Mouse (Mus musculus): Measurements from ENCODE around the gene Mrpl32. TPM values are rescaled to one million over a fixed set of nuclear protein-coding genes. Genes with fewer than 3 reads are reported as not detected.

Mrpl32 gene
- 118 TPM in 2 replicates for polyA plus RNA-seq (2015; fragmentation: Nextera tagmentation; extraction: Ambion mirVana)

DNA sequence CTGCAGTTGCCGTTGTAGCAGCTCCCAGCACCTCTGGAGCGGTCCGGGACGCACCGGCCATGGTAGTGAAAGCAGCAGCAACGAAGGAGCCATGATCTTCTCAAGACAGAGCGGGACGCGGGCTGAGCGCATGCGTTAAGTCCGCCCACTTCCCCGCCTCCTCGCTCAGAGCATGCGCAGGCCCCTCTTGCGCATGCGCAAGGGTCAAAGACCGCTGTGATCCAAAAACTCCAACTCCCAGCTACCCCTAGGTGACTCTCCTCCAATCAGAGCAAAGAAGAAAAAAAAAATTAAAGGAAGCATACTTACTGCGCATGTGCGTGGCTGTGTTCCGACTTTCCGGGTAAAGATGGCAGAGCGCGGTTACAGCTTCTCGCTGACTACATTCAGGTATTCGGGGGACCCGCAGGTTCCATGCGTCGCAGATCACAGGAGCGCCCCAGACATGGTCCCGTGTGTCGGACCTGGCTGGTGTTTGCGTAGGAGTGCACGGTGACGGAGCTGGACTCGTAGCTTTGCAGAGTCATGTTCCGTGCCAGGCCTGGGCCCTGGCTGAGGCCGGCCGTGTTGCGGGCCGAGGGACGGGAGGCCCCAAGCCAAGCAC is at the start of gene Mrpl32, which contains the start of gene Psma2:
Mrpl32 (minus strand) TSS at position 240 of the 604 bp plus-strand sequence.
Psma2 (plus strand) TSS at position 315 of the 604 bp plus-strand sequence.
- Histone ChIP-seq H3K27ac (peak within 1 kb of the TSS; percentile 58; the same call in 1 of the 2 replicates), H3K36me3 (peaks cover 35% of the 10 kb centered on the region), H3K9ac (peak within 1 kb of the TSS; percentile 95), H3K4me3 (peak within 1 kb of the TSS; percentile 97), H3K4me1 (0 out of 2 replicates have a peak, but pooled peaks cover 6% of the 10 kb centered on the region), H3K9me3 (no peaks in the 10 kb centered on the region), H3K27me3 (no peaks in the 10 kb centered on the region), H3K4me2 (replicated peaks) (peak within 1 kb of the TSS; percentile 71)
- WGBS, result 0% methylated on average over 42 of the region's 42 CpGs
- ATAC-seq (ENCODE audit: low FRiP score, low read depth), result peak; percentile 99

DNA sequence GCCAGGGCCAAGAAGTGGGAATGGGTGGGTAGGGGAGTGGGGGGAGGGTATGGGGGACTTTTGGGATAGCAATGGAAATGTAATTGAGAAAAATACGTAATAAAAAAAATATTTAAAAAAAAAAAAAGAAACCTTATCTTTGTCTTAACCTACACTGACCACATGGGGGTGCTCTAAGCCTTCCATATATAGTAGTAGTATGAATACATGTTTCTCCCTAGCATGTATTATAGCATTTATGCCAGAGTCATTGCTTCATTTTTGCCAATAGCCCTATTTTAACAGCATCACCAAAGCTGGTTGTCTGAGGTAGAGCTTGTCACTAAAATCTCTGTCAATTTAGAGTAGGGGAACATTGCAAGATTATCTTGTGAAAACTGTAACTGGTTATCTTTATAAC is 36.3 kb upstream of the Mrpl32 start:
- 19% methylated on average over 1 of the region's 1 CpGs for WGBS
- H3K4me3 ChIP-seq, result no peak overlapping the region
- no peak overlapping the region for H3K9ac ChIP-seq
- no peaks in the 10 kb centered on the region for H3K9me3 ChIP-seq
- no peak for ATAC-seq (ENCODE audit: low FRiP score, low read depth)
- no peak overlapping the region for H3K4me2 ChIP-seq (replicated peaks)
- no peaks in the 10 kb centered on the region for H3K27me3 ChIP-seq
- no peaks in the 10 kb centered on the region; the same call in 1 of the 2 replicates for H3K36me3 ChIP-seq
- no peaks in the 10 kb centered on the region for H3K4me1 ChIP-seq
- H3K27ac ChIP-seq, result no peak overlapping the region

- peaks cover 29% of the 10 kb centered on the region for H3K36me3 ChIP-seq
- H3K9ac ChIP-seq, result no peak overlapping the region
- H3K9me3 ChIP-seq, result no peaks in the 10 kb centered on the region
- H3K4me3 ChIP-seq, result no peak overlapping the region
- H3K4me2 ChIP-seq (replicated peaks), result no peak overlapping the region
- H3K27me3 ChIP-seq, result no peaks in the 10 kb centered on the region
- no peak for ATAC-seq (ENCODE audit: low FRiP score, low read depth)
- 46% methylated on average over 1 of the region's 1 CpGs for WGBS
- H3K27ac ChIP-seq, result no peak overlapping the region
- H3K4me1 ChIP-seq, result no peaks in the 10 kb centered on the region
Observed at GRCm38 (mm10) chr13:14639998-14640397, 27.0 kb upstream of the Mrpl32 start.

- ATAC-seq (ENCODE audit: low FRiP score, low read depth), result peak; percentile 96
- Histone ChIP-seq H3K4me3 (peak within 1 kb of the TSS; percentile 67), H3K9ac (peak within 1 kb of the TSS; percentile 76), H3K9me3 (no peaks in the 10 kb centered on the region), H3K36me3 (peaks cover 27% of the 10 kb centered on the region), H3K27me3 (no peaks in the 10 kb centered on the region), H3K27ac (peak within 1 kb of the TSS; percentile 77), H3K4me1 (peaks cover 10% of the 10 kb centered on the region), H3K4me2 (replicated peaks) (peak within 1 kb of the TSS; percentile 65)
- WGBS, result under 1% methylated on average over 29 of the region's 29 CpGs
Observed at GRCm38 (mm10) chr13:14629726-14630641, 17.0 kb upstream of the Mrpl32 start, which contains the start of gene AW209491. Gene AW209491 (plus strand): TSS chr13:14630154.

GRCm38 (mm10) chr13:14618724-14619123 is 5.8 kb upstream of the Mrpl32 start:
- peaks cover 58% of the 10 kb centered on the region for H3K36me3 ChIP-seq
- 45% methylated on average over 2 of the region's 2 CpGs for WGBS
- no peak; the same call in 1 of the 2 replicates for ATAC-seq (ENCODE audit: low FRiP score, low read depth)
- no peak overlapping the region for H3K9ac ChIP-seq
- no peaks in the 10 kb centered on the region for H3K27me3 ChIP-seq
- H3K4me3 ChIP-seq, result no peak overlapping the region
- H3K27ac ChIP-seq, result no peak overlapping the region
- H3K4me1 ChIP-seq, result no peaks in the 10 kb centered on the region
- H3K9me3 ChIP-seq, result no peaks in the 10 kb centered on the region
- no peak overlapping the region for H3K4me2 ChIP-seq (replicated peaks)

DNA sequence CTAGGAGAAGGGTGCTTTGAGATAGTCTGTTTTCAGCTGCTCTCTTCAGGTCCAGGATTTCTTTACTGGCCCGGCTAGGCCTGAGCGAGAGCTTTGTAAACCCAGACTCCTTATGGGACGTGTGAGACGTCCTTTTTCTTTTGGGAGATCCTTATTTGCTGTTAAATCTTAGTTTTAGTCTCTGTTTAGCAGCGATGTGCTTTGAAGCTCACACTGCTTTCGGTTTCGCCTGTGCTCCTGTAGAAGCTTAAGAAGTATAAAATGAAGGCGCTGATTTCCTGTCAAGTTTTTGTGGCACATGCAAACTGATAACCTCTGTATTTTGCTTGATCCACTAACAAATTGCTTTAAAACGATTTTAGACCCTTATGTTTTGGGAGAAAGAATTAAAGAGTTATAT is 588 bp upstream of the Mrpl32 start:
- Histone ChIP-seq H3K27me3 (no peaks in the 10 kb centered on the region), H3K4me2 (replicated peaks) (peak overlapping the region; percentile 71), H3K9ac (peak overlapping the region; percentile 95), H3K36me3 (peaks cover 36% of the 10 kb centered on the region), H3K27ac (0 out of 2 replicates have a peak overlapping the region, but pooled peaks have one; percentile 58), H3K4me3 (peak overlapping the region; percentile 97), H3K9me3 (no peaks in the 10 kb centered on the region), H3K4me1 (0 out of 2 replicates have a peak, but pooled peaks cover 6% of the 10 kb centered on the region)
- under 1% methylated on average over 9 of the region's 9 CpGs for WGBS
- no peak for ATAC-seq (ENCODE audit: low FRiP score, low read depth)

DNA sequence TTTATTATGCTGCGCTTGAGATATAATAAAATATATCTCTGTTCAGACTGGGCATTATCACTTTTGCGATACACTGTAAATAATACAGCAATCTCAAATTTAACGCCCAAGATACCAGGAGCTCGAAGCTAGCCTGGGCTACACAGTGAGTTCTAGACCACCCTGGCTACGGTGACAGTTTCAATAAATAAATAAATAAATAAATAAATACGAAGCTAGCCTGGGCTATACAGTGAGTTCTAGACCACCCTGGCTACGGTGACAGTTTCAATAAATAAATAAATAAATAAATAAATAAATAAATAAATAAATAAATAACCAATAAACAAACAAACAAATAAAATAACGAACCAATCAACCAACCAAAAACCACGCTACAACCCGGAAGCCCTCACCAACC is 502 bp downstream of the Mrpl32 start:
- 8% methylated on average over 10 of the region's 10 CpGs for WGBS
- Histone ChIP-seq H3K4me1 (0 out of 2 replicates have a peak, but pooled peaks cover 6% of the 10 kb centered on the region), H3K4me2 (replicated peaks) (peak overlapping the region; percentile 62), H3K4me3 (peak overlapping the region; percentile 97), H3K9me3 (no peaks in the 10 kb centered on the region), H3K36me3 (peaks cover 29% of the 10 kb centered on the region), H3K27ac (peak overlapping the region; percentile 58; the same call in 1 of the 2 replicates), H3K27me3 (no peaks in the 10 kb centered on the region), H3K9ac (peak overlapping the region; percentile 83)
- peak; percentile 64 for ATAC-seq (ENCODE audit: low FRiP score, low read depth)

GRCm38 (mm10) chr13:14607616-14608015 is 5.3 kb downstream of the Mrpl32 start:
- no peaks in the 10 kb centered on the region for H3K9me3 ChIP-seq
- no peak overlapping the region for H3K27ac ChIP-seq
- H3K9ac ChIP-seq, result no peak overlapping the region
- ATAC-seq (ENCODE audit: low FRiP score, low read depth), result no peak
- H3K4me3 ChIP-seq, result no peak overlapping the region
- 0 out of 2 replicates have a peak, but pooled peaks cover 6% of the 10 kb centered on the region for H3K4me1 ChIP-seq
- H3K36me3 ChIP-seq, result peaks cover 19% of the 10 kb centered on the region
- H3K27me3 ChIP-seq, result no peaks in the 10 kb centered on the region
- H3K4me2 ChIP-seq (replicated peaks), result no peak overlapping the region

DNA sequence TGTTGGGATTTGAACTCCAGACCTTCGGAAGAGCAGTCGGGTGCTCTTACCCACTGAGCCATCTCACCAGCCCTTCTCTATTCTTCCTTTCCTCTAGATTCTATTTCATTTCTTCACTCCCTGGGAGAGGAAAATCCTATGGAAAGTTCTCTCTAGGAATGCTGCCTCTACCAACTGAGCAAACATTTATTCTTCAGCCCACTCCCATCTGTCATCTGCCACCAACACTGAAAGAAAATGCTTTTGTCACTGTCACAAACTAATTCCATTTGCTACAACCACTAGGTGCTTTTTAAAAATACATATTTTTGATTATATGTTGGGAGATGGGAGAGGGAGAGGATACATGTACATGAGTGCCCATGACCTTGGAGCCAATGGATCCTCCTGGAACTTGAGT is 10.2 kb downstream of the Mrpl32 start:
- H3K4me3 ChIP-seq, result no peak overlapping the region
- H3K36me3 ChIP-seq, result no peaks in the 10 kb centered on the region
- no peak for ATAC-seq (ENCODE audit: low FRiP score, low read depth)
- no peak overlapping the region for H3K9ac ChIP-seq
- no peak overlapping the region for H3K27ac ChIP-seq
- H3K27me3 ChIP-seq, result no peaks in the 10 kb centered on the region
- no peaks in the 10 kb centered on the region for H3K4me1 ChIP-seq
- no peak overlapping the region for H3K4me2 ChIP-seq (replicated peaks)
- H3K9me3 ChIP-seq, result no peaks in the 10 kb centered on the region
- WGBS, result 91% methylated on average over 2 of the region's 2 CpGs

DNA sequence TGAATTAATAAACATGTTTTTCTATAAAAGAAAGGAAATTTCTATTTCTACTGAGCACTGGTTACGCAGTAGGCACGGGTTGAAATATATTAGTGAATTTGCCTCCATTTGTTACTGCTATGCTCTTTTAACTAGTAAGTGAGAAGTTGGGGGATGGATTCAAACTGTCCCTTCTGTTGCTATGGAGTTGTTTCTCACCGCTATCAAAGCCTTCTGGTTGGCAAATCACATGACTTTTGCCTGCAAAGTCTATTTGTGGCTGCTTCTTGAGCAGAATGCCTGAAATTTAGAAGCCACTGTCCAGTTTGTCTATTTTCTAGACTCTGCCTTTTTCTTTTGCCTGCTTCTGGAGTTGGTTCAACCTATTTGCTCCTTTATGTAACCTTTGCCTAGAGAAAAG is 32.6 kb downstream of the Mrpl32 start:
- Histone ChIP-seq H3K4me1 (no peaks in the 10 kb centered on the region), H3K4me3 (no peak overlapping the region), H3K27me3 (no peaks in the 10 kb centered on the region), H3K4me2 (replicated peaks) (no peak overlapping the region), H3K36me3 (no peaks in the 10 kb centered on the region), H3K9ac (no peak overlapping the region), H3K9me3 (no peaks in the 10 kb centered on the region), H3K27ac (no peak overlapping the region)
- WGBS, result 77% methylated on average over 3 of the region's 3 CpGs
- no peak for ATAC-seq (ENCODE audit: low FRiP score, low read depth)

GRCm38 (mm10) chr13:14574128-14574527 is 38.8 kb downstream of the Mrpl32 start:
- no peak overlapping the region for H3K9ac ChIP-seq
- no peak for ATAC-seq (ENCODE audit: low FRiP score, low read depth)

GRCm38 (mm10) chr13:14561336-14561735 is 51.6 kb downstream of the Mrpl32 start:
- H3K4me2 ChIP-seq (replicated peaks), result no peak overlapping the region
- no peaks in the 10 kb centered on the region for H3K36me3 ChIP-seq
- no peaks in the 10 kb centered on the region for H3K4me1 ChIP-seq
- WGBS, result 58% methylated on average over 1 of the region's 1 CpGs
- H3K4me3 ChIP-seq, result no peak overlapping the region
- H3K9ac ChIP-seq, result no peak overlapping the region
- no peaks in the 10 kb centered on the region for H3K27me3 ChIP-seq
- ATAC-seq (ENCODE audit: low FRiP score, low read depth), result no peak
- H3K27ac ChIP-seq, result no peak overlapping the region
- H3K9me3 ChIP-seq, result no peaks in the 10 kb centered on the region

More at GRCm38 (mm10) chr13:14574128-14574527, 38.8 kb downstream of the Mrpl32 start:
- Histone ChIP-seq H3K4me1 (no peaks in the 10 kb centered on the region), H3K36me3 (no peaks in the 10 kb centered on the region), H3K27ac (no peak overlapping the region), H3K27me3 (no peaks in the 10 kb centered on the region), H3K4me2 (replicated peaks) (no peak overlapping the region), H3K9me3 (0 out of 2 replicates have a peak, but pooled peaks cover 3% of the 10 kb centered on the region), H3K4me3 (no peak overlapping the region)
